Mouse (Mus musculus) layer of hippocampus, postnatal 14 days (tissue): Measurements from ENCODE around the gene Jagn1. TPM values are rescaled to one million over a fixed set of nuclear protein-coding genes. Genes with fewer than 3 reads are reported as not detected.

Experiments
- DNase-seq, 2 experiments: peaks; one replicate each; pipeline ENCODE4 v3.0.0; 2021 to 2022; ENCODE audit warnings: low spot score in 2 of 2, mixed read lengths in 1 of 2
- microRNA-seq, 2 experiments: library from miRNA; unstranded; fragments of <30 nt; microRNA quantifications; one replicate each; pipeline ENCODE4 v1.2.0; 2021
- total RNA-seq, 2 experiments: library from RNA; stranded (reverse); gene quantifications; 2 replicates each; pipeline ENCODE4 v1.2.3; 2021

The Jagn1 gene
- total RNA-seq, 2 experiments from 2014 or later: 45.6 to 53.3 TPM

- DNase-seq: no peak
These were observed 29.0 kb downstream of the Jagn1 start, which contains the start of gene Il17rc for GRCm38 (mm10) chr6:113471297-113471936. Gene Il17rc, plus strand, starts transcription at chr6:113471427.

GRCm38 (mm10) chr6:113472061-113472460, 29.7 kb downstream of the Jagn1 start:
- DNase-seq: no peak

DNA sequence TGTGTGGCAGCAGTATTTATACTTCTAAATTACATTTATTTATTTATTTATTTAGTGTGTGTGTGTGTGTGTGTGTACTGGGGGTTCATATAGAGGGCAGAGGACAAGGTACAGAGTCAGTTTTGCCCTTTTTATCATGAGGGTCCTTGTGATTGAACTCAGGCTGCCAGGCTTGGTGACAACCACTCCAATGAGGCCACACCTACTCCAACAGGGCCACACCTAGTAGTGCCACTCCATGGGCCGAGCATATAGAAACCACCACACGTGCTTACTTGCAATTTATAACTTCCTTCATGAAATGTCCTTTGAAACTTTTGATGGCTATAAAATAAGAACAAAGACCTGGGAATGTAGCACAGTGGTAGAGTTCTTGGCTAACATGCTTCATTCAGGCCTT, 30.9 kb downstream of the Jagn1 start:
- DNase-seq: no peak

DNA sequence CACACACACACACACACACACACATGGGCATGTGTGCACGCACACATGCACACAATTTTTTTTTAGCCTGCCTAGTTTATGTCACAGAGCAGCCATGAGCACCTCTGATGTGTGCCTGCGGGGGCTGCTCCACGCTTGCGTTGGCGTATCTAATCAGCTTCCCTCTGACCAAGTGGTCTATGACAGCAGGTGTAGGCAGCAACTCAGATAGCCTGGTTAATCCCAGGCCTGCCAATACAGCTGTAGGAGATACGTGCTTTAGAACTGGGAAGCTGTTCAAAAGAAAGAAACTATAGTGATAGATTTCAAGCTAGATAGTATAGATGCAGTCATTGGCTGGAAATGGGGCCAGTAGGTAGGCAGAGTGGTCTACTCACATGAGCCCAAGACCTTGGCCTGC, 31.3 kb downstream of the Jagn1 start:
- no peak for DNase-seq

DNA sequence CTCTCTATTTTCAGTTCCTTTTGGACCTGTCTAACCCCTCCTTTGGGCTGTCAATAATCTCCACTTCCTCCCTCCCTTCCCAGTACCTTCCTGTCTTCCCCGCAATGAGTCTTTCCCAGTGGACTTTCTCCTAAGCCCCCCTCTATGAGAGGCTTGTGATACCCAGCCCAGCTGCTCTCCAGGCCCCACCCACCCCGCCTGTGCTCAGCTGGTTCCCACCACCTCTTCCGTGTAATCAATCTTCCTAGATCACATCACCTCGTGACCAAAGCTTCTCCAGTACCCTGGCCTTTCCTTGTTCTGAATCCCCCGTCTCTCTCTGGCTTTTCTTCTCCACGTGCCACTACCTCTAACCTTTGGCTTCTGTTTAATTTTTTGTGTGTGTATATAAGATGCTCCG, 35.0 kb downstream of the Jagn1 start:
- DNase-seq: no peak

GRCm38 (mm10) chr6:113478906-113479305, 36.5 kb downstream of the Jagn1 start:
- no peak for DNase-seq

DNA sequence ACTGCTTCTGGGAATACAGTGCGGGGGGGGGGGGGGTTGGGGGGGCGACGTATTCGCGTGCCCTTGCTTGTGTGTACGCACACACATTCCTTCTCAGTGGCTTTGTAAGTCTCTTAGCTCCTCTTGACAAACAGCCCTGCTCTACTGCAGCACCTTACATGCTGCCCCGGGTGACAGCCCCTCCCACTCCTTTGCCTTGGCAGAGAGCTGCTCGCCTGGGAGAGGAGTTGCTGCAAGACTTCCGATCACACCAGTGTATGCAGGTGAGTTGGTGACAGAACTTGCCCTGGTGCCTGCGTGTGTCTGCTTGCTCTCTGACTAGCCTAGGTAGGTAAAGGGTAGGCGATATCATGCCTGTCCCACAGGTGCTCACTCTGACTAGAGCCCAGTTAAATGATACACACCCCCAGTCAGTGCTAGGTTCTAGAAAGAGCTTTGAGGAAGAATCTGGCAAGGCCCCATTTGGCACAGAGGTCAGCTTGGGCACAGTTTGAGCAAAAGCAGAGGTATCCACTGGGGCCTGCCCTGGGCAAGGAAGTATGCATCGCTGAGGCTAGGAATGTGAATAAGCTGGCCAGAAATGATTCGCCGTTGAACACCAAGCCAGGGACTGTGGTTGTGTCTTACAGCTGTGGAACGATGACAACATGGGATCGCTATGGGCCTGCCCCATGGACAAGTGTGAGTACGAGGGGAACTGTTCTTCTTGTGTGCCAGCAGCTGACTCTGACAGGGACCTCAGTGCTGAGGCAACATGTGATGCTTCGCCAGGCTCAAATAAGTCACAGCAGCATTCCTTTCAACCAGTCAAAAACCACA, 38.4 kb downstream of the Jagn1 start:
- DNase-seq: no peak

DNA sequence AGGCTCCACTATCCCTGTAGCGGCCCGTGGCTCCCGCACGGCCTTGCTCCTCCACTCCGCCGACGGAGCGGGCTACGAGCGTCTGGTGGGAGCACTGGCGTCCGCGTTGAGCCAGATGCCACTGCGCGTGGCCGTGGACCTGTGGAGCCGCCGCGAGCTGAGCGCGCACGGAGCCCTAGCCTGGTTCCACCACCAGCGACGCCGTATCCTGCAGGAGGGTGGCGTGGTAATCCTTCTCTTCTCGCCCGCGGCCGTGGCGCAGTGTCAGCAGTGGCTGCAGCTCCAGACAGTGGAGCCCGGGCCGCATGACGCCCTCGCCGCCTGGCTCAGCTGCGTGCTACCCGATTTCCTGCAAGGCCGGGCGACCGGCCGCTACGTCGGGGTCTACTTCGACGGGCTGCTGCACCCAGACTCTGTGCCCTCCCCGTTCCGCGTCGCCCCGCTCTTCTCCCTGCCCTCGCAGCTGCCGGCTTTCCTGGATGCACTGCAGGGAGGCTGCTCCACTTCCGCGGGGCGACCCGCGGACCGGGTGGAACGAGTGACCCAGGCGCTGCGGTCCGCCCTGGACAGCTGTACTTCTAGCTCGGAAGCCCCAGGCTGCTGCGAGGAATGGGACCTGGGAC, 40.2 kb downstream of the Jagn1 start:
- peak in 1 of 2 experiments; percentile 42 for DNase-seq

- peak; percentile 90 to 96 for DNase-seq
These were observed 40.8 kb downstream of the Jagn1 start, which contains the start of gene Creld1 for GRCm38 (mm10) chr6:113483100-113483615. Gene Creld1, plus strand, starts transcription at chr6:113483297.

- DNase-seq: no peak
These were observed 41.4 kb downstream of the Jagn1 start for GRCm38 (mm10) chr6:113483729-113484128.

DNA sequence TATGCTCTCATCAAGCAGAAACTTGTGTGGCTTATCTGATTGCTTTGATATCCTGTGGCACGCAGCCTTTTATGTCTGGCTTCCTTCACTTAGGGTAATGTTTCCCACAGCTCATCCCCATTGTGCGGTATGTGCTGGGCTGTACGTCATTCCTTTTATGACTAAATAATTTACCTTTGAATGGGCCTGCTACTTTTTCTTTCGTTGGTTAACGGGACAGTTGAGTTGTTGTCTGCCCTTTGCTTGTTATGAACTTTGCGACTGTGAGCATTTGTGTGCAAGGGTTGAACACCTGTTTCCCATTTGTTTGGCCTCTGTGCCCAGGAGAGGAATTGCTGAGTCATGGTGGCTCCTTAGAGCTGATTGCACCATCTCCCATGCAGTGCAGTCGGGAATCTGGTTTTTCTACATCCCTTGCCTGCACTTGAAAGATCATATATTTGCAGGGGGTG, 44.8 kb downstream of the Jagn1 start:
- no peak for DNase-seq

GRCm38 (mm10) chr6:113489410-113489809, 47.0 kb downstream of the Jagn1 start:
- no peak for DNase-seq

- DNase-seq: no peak
These were observed 49.9 kb downstream of the Jagn1 start for GRCm38 (mm10) chr6:113492101-113492864.

- peak; percentile 74 to 77 for DNase-seq
These were observed 52.0 kb downstream of the Jagn1 start for GRCm38 (mm10) chr6:113494258-113494788.

- no peak for DNase-seq
These were observed 52.8 kb downstream of the Jagn1 start for GRCm38 (mm10) chr6:113495071-113495675.

Small RNAs within 50 kb of the gene (microRNA-seq; reads per million reads assigned to microRNA genes)
- gene Gm24387: 0 reads per million in 2 experiments

Other genes with a start within 250 kb of the Jagn1 start
- gene Lhfpl4, start 247.2 kb upstream of the Jagn1 start, total RNA-seq: 10 to 100 TPM; 86.6 to 91.8 TPM
- 10 to 100 TPM; 17.6 to 19.0 TPM for gene Mtmr14, start 204.7 kb upstream of the Jagn1 start, total RNA-seq
- 10 to 100 TPM; 14.3 to 21.8 TPM for gene Cpne9, start 160.3 kb upstream of the Jagn1 start, total RNA-seq
- gene Brpf1, start 135.4 kb upstream of the Jagn1 start, total RNA-seq: 10 to 100 TPM; 26.4 to 28.9 TPM
- 1 to 10 TPM; 7.0 to 7.2 TPM for gene Ogg1, start 115.6 kb upstream of the Jagn1 start, total RNA-seq
- gene Camk1, start 98.6 kb upstream of the Jagn1 start, total RNA-seq: 10 to 100 TPM; 49.3 to 50.2 TPM
- gene Tada3, start 64.7 kb upstream of the Jagn1 start, total RNA-seq: 10 to 100 TPM; 53.4 to 54.9 TPM
- 100 to 1,000 TPM; 348 to 363 TPM for gene Arpc4, start 64.5 kb upstream of the Jagn1 start, total RNA-seq
- 10 to 100 TPM; 11.7 to 13.7 TPM for gene Ttll3, start 53.3 kb upstream of the Jagn1 start, total RNA-seq
- gene Rpusd3, start 23.2 kb upstream of the Jagn1 start, total RNA-seq: 10 to 100 TPM; 24.7 to 28.7 TPM
- gene Cidec, start 6.8 kb upstream of the Jagn1 start, total RNA-seq: not detected
- under 1 TPM; 0.36 to 0.81 TPM for gene Il17re, start 15.9 kb downstream of the Jagn1 start, total RNA-seq
- gene Il17rc, start 28.9 kb downstream of the Jagn1 start, total RNA-seq: 1 to 10 TPM; 3.4 to 3.8 TPM
- 100 to 1,000 TPM in 1 of 2 experiments, 10 to 100 TPM in 1; 99.5 to 101 TPM for gene Creld1, start 40.7 kb downstream of the Jagn1 start, total RNA-seq
- 10 to 100 TPM; 45.8 to 48.1 TPM for gene Prrt3, start 59.4 kb downstream of the Jagn1 start, total RNA-seq
- gene Emc3, start 89.1 kb downstream of the Jagn1 start, total RNA-seq: 10 to 100 TPM; 79.0 to 80.5 TPM
- gene Fancd2, start 89.1 kb downstream of the Jagn1 start, total RNA-seq: 1 to 10 TPM; 2.5 to 4.1 TPM
- gene Fancd2os, start 158.1 kb downstream of the Jagn1 start, total RNA-seq: under 1 TPM; 0.23 to 0.45 TPM
- 100 to 1,000 TPM; 228 to 229 TPM for gene Brk1, start 162.2 kb downstream of the Jagn1 start, total RNA-seq
- 10 to 100 TPM; 51.9 to 54.7 TPM for gene Vhl, start 181.4 kb downstream of the Jagn1 start, total RNA-seq
- 10 to 100 TPM; 19.9 to 20.0 TPM for gene Irak2, start 195.9 kb downstream of the Jagn1 start, total RNA-seq